Mouse (Mus musculus) frontal cortex, postnatal 36 days (tissue): ENCODE results near the gene Gm17545.

Experiments
- DNase-seq, 2 experiments: peaks; one replicate each; pipeline ENCODE4 v3.0.0; 2022; ENCODE audit warnings: low spot score in 2 of 2

Gene Gm17545

DNA sequence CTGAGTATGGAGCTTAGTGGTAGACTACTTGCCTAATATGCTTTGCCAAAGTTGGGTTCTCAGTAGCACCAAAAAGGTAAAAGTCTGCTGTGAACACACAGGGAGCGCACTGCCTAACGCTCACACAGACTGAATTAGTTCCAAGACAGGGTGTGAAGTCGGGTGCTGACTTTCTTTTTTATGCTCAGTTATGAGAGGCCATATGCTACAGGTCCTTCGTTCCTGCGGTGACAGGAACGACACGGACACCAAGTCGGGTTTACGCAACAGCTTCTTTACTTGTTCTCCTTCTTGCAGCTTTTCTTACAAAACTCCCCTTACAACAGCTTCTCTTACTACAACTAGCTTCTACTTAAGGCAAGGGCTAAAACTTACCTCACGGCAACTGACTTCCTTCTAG, 10.9 kb upstream of the Gm17545 start:
- DNase-seq, result no peak

DNA sequence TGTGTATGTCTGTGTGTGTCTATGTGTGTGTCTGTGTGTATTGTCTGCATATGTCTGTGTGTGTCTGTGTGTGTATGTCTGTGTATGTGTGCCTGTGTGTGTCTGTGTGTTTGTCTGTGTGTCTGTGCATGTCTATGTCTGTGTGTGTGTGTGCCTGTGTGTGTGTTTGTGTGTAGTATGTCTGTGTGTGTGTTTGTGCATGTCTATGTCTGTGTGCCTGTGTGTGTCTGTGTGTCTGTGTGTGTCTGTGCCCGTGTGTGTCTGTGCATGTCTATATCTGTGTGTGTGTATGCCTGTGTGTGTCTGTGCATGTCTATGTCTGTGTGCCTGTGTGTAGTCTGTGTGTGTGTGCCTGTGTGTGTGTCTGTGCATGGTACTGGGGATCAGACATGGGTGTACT, 9.0 kb upstream of the Gm17545 start:
- no peak for DNase-seq

GRCm38 (mm10) chr9:22447213-22447612, 6.9 kb upstream of the Gm17545 start:
- DNase-seq, result no peak

DNA sequence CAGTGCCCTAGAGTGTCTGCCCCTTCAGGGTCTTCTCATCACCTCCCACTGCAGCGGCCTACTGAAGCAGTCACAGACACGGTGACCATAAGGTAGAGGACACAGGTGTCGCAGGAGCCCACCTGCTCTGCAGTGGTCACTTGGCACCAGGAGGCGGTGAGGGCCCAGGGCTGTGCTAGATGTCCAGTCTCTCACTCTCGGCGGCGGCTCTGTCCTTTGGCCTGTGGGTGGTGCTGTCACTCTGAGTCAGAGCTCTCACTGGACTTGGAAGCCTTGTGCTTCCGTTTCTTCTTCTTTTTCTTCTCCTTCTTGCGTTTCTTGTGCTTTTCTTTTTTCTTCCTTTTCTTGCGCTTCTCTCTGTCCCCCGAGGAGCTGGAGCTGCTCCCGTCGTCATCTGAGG, 5.7 kb upstream of the Gm17545 start:
- DNase-seq, result no peak

- DNase-seq, result no peak
These were observed 4.9 kb upstream of the Gm17545 start for GRCm38 (mm10) chr9:22449209-22449608.

- DNase-seq, result no peak
These were observed 1.4 kb upstream of the Gm17545 start for GRCm38 (mm10) chr9:22452697-22453096.

GRCm38 (mm10) chr9:22453501-22453924, 577 bp upstream of the Gm17545 start:
- DNase-seq, result no peak

DNA sequence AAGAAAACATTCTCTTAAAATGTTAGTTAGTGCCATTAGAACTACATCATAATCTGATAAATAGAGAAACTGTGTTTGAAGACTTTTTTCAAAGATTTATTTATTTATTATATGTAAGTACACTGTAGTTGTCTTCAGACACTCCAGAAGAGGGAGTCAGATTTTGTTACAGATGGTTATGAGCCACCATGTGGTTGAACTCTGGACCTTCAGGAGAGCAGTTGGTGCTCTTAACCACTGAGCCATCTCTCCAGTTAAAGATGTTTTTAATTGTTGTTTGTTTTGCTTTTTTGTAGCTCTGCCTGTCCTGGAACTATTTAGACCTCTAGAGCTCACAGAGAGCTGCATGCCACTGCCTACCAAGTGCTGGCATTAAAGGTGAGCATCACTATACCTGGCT, 951 bp downstream of the Gm17545 start:
- no peak for DNase-seq

DNA sequence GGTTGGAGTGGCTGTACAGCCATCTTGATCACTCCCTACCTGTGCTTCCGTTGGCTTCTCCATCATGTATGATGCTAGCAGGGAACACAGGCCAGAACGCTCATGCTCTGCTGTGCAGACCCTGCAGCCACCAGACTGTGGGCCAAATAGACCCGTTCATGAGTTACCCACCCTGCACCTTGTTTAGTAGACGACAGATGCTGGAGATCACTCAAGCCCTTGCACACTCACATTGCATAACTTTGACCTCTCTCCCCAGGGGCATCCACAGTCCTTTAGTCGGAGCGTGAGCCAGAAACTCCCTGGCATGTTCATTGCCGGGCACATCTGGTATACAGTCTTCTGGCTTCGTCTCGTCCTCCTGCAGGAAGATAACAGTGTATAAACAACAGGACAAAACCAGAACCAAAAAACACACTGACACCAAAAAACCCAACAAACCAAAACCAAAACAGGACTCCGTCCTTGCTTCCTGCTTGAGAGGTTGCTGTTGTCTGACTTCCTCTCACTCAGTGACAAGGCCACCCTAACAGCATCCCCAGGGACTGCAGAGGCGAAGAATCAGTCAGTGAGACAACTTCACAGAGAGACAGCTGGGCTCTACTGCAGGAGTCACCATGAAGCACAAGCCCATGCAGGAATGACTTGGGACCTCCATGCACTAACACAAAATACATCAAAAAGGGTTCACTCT, 3.2 kb downstream of the Gm17545 start:
- no peak for DNase-seq

DNA sequence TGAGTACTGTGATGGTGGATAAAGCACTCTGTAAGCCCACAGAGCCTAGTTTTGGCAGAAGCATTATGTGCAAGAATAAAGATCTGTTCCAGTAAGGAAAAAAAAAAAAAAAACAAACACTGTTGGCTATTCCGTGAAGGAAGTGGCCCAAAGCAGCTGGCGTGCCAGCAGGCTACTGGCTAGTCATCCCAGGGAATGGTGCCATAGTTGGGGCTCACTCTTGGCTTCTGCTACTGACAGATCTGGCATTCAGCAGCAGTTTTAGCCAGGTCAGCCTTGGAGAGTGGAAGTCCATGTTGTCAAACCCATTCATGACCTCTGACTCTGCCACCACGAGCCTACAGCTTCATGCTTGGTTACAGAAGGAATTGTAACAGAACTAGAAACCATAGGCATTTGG, 7.9 kb downstream of the Gm17545 start:
- DNase-seq, result no peak

GRCm38 (mm10) chr9:22466212-22466611, 12.1 kb downstream of the Gm17545 start:
- no peak for DNase-seq

GRCm38 (mm10) chr9:22467371-22468169, 13.5 kb downstream of the Gm17545 start:
- DNase-seq, result peak in 1 of 2 experiments; percentile 51

GRCm38 (mm10) chr9:22468170-22468898, 14.2 kb downstream of the Gm17545 start:
- no peak for DNase-seq

DNA sequence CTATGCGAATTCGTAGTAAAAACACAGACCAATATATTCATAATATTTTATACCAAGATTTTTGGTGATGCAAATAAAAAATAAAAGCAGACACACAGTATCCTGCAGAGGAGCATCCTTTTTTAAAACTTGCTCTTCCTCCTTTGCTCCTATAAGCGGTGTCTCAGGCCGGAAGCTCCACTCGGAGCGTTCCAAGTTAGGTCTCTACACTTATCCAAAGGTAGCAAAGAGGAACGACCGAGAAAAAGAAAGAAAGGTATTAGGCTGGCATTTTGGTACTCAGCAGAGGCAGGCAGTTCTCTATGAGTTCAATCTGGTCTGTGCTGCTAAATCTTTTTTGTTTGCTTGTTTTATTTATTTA, 14.8 kb downstream of the Gm17545 start:
- DNase-seq, result no peak

- DNase-seq, result no peak
These were observed 15.6 kb downstream of the Gm17545 start, which contains the start of gene Rp9 for GRCm38 (mm10) chr9:22469643-22470042. TSS of gene Rp9 (minus strand) at chr9:22469743.

GRCm38 (mm10) chr9:22475424-22475868, 21.4 kb downstream of the Gm17545 start, which contains the start of gene Bbs9:
TSS of gene Bbs9 (plus strand) at chr9:22475715.
- DNase-seq, result peak; percentile 95 to 97

- DNase-seq, result peak in 1 of 2 experiments; percentile 30
These were observed 22.2 kb downstream of the Gm17545 start for GRCm38 (mm10) chr9:22476265-22476664.

- DNase-seq, result no peak
These were observed 24.9 kb downstream of the Gm17545 start for GRCm38 (mm10) chr9:22478946-22479345.

DNA sequence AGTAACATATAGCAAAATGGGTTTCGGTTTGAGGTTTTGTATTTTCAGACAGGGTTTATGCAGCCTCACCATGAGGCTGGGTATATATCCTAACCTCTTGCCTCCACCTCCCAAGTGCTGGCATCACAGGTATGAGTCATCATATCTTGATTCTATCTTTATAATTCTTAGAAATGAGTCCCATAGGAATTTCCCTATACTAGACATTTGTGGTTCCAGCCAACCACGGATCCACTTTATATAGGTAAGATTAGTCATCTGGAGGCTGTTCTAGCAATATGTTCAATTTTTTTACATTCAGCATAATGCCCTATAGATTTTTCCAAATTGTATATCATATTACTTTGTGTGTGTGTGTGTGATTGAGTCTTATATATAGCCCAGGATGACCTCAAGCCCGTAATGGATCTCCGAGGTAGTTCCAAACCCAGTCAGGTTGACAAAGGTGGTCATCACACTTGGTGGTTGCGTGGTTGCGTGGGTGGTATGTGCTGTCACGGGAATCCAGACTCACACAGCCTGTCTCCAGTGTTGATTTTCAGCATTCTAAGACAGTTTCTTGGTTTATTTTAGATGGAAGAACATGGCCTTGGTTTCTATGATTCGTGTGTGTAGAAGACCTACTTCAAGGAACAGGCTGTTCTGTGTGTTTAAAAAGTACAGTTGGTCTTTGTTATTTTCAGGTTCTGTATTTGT, 29.9 kb downstream of the Gm17545 start:
- DNase-seq, result peak; percentile 28 to 38

GRCm38 (mm10) chr9:22484562-22485308, 30.6 kb downstream of the Gm17545 start:
- DNase-seq, result no peak

- DNase-seq, result no peak
These were observed 32.1 kb downstream of the Gm17545 start for GRCm38 (mm10) chr9:22486211-22486610.
